Mouse (Mus musculus) cerebellum, adult 9-10 months (tissue): Measurements from ENCODE around the gene Mustn1.
A peak's percentile ranks its signal among the peaks of the same experiment; 100 is the strongest.

Experiments used
- DNase-seq: peaks from one replicate; pipeline ENCODE4 v3.0.0; 2022

Mustn1 gene

GRCm38 (mm10) chr14:30880811-30881717 is 2.1 kb downstream of the Mustn1 start:
- peak; percentile 77 for DNase-seq

GRCm38 (mm10) chr14:30881718-30882108 is 2.7 kb downstream of the Mustn1 start:
- peak; percentile 67 for DNase-seq

DNA sequence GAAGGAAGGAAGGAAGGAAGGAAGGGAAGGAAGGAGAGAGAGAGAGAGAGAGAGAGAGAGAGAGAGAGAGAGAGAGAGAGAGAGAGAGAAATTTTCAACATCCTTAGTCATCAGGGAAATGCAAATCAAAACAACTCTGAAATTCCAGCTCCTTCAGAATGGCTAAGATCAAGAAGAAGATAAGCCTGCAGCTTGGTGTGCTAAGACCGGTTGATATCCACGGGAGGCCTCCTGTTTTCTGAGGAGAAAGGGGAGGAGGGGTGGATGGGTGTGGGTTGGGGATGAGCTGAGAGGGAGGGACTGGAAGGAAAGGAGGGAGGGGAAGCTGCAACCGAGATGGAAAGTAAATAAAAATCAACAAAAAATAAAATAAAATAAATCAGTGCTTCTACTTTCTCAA is 6.3 kb downstream of the Mustn1 start:
- no peak for DNase-seq

- DNase-seq = no peak
Observed at GRCm38 (mm10) chr14:30886204-30886603, 7.2 kb downstream of the Mustn1 start, which contains the start of gene Itih4. Gene Itih4 (plus strand): TSS chr14:30886476.

GRCm38 (mm10) chr14:30888271-30888732 is 9.3 kb downstream of the Mustn1 start:
- DNase-seq = peak; percentile 67

- DNase-seq = no peak
Observed at GRCm38 (mm10) chr14:30899972-30900371, 21.0 kb downstream of the Mustn1 start.

DNA sequence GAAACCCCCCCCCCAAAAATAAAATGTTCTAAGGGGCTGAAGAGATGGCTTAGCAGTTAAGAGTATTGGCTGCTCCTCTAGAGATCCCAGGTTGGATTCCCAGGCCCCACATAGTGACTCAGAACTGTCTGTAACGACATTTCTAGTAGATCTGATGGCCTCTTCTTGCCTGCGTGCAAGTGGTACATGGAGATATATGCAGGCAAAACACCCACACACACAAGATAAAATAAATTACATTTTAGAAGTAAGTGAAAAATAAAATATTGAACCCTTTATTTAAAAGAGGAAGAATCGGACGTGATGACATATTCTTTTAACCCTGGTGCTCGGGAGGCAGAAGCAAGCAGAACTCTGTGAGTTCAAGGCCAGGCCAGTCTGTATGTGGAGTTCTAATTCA is 23.6 kb downstream of the Mustn1 start:
- DNase-seq = no peak

GRCm38 (mm10) chr14:30903036-30903435 is 24.0 kb downstream of the Mustn1 start:
- no peak for DNase-seq

- DNase-seq = no peak
Observed at GRCm38 (mm10) chr14:30904307-30904706, 25.3 kb downstream of the Mustn1 start.

DNA sequence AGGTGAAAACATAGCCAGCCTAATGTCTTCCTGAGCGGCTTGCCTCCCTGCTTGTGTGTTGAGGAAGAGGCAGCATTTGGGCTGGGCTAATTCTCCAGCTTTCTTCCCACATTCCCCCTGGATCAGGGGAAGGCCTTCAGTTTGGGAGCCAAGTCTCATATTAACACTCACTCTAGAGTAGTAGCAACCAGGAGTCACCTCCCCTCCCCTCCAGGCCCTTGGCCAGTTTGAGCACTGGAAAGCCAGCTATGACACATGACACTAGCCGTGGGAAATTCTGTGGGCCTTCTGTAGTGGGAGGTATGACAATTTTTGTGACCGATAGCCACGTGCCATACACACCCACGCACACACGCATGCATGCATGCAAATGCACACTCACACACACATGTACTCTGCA is 27.0 kb downstream of the Mustn1 start:
- DNase-seq = no peak

DNA sequence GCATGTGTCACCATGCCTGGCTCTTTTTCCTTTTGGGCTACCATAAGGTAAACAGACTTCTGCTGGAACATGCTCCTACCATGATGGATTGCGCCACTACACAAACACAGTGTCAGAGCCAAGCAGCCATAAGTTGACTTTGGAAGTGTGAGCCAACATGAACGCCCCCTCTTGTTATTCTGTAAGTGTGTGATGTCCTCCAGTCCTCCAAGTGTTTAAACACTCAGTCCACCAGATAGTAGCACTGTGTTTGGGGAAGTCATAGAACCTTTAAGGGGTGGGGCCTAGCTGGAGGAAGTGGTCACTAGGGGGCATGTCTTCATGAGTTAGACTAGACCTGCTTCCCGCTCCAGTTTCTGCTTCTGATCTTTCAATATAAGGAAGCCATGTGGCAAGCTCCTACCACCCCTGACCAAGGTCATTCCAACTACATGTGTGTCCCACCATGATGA is 28.8 kb downstream of the Mustn1 start:
- no peak for DNase-seq

DNA sequence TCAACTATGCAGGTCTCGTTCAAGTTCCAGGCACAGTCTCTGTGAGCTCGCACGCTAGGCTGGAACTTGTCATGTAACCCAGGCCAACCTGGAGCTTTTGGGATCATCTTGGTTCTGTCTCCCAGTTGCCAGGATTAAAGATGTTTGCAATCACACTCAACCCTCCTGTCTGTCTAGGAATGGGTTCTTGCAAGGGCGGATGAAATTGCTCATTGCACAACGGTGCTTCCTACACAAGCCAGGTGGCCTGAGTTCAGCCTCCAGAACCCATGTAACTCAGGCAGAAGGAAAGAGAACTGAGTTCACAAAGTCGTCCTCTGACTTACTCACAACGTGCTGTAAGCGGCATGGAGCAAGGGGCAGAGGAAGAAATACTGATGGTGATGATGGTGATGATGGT is 32.1 kb downstream of the Mustn1 start:
- no peak for DNase-seq

DNA sequence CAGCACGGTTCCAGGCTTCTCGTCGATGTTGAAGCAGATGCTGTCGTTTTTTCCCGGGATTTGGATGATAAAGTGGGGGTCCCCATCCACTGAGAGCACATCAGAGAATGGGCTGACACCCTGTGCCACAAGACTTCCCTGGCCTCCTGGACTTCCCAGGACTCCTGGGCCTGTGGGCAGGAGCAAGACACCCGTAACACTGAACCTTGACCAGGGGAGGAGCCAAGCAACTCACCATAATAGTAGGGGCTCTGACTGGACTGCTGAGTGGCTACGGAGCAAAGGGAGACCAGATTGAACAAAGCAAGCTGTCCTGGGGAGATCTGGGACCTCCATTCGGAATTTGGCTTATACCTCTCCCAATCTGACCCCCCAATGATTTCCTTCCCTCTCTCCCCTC is 33.6 kb downstream of the Mustn1 start:
- no peak for DNase-seq

DNA sequence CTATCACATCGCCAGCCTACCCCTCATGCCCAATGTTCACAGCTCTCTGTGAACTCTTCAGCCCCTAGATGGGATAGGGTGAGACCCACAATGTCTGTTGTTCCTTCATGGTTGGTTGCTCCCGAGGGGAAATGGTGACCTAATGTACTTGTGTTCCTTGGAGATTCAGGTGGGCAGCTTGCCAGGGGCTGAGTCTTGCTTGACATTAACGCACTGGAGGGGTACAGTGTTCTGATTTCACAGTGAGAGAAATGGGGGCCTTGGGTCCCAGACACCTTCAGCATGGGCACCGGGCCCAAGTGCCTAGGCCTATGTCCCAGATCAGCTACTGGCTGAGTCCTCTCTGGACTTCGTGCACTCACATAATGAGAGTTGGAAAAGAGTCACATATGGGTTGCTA is 34.4 kb downstream of the Mustn1 start:
- no peak for DNase-seq

DNA sequence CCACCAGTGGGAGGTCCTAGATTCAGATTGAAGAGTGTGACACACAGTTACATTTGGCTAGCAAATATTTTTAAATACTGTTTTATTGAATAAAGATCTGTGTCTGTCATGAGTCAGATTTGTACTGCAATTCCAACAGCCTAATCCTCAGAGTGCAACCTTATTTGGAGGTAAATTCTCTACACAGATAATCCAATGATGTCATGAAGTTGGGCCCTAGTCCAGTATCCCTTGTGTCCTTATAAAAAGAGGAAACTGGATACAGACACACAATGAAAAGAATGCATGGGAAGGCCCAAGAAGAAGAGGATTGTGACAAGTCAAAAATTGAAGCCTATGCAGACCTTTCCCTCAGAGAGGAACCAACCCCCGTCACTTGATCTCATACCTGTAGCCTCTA is 37.5 kb downstream of the Mustn1 start:
- DNase-seq = no peak

DNA sequence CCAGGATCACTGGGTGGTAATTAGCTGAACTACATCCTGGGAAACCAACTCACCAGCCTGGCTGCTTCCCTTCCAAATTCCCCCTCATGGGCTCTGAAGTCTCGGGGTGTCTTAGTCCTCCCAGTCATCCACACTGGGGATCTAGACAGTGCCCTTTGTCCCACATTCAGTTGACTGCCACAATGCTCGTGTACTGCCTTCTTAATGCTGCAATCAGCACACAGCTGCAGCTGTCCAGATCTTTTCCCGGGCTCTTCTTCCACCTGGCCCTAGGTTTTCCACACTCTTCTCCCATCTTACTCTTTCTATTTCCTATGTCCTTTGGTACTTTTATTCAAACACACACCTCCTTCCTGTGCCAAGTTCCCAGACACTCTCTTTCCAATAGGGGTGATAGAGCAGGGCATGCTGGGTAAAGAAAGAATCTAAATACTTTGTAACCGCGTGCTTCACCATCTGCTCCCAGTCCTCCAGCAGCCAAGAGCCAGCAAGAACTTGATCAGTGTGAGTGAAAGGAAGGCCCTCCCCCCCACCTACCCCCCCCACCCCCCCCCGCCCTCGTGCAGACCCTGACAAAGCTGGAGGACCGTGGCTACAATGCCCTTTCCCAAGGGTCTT is 43.2 kb downstream of the Mustn1 start:
- DNase-seq = no peak

- DNase-seq = peak; percentile 23
Observed at GRCm38 (mm10) chr14:30923375-30924105, 44.5 kb downstream of the Mustn1 start, which contains the start of gene Itih3. Gene Itih3 (minus strand): TSS chr14:30923760.

- DNase-seq = no peak
Observed at GRCm38 (mm10) chr14:30925492-30925891, 46.5 kb downstream of the Mustn1 start.

DNA sequence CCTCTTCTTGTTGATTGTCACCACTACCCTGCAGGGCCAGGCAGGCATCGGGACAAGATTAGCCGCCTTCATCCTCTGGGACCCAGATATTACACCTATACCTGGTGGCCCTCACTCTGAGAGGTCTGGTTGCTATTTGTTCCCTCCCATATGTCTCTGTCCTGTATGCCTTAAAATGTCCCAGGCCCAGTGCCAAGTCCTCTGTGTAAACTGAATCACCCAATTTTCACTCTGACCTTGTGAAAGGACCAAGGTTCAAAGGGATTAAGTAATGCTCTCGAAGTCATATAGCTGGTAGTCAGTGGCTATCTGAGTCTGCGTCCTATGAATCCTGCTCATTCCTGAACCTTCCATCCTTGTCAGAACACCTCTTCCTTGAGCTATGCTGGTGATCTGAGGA is 51.4 kb downstream of the Mustn1 start:
- no peak for DNase-seq
